Mouse (Mus musculus) forelimb bud, embryonic 11.5 days (tissue): ENCODE measurements around the gene Cenpf.

ENCODE experiments used
- DNase-seq: peaks from one replicate; pipeline ENCODE4 v3.0.0-alpha.2; 2012; ENCODE audit warnings: low read depth, low spot score

The Cenpf gene

DNA sequence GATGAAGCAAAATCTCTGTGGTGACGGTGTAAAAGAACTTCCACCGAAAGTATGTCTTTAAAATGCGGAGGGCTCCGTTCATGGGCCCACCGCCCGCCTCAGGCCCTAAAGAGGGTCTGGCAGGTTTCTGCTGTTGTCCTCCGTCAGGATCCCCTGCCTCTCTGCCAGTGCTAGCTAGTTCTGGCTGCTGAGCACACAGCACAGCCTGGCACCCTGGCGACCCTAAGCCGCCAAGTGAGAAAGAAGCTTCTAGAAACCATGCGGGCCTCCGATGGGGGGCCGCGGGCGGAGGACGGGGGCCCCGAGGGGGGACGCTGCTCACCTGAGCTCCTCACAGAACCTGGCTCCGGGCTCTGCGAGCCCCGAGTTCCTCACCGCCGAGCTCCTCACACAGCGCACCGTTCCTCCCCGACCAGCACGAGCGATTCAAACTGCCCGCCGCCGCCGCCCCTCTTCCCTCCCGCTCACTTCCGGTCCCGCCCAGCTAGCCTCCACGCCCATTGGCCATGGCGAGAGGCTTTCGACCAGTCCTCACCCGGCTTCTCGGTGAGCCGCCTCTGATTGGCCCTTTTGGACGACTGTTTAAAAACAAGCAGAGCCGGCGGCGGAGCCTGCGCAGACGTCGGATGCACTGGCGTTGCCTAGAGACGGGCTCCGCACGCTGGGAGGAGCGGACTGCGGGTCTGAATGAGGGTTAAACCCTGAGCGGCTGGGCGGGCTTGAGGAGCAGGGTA, at the start of gene Cenpf:
Cenpf (minus strand) TSS at position 433 of the 734 bp plus-strand sequence.
- peak; percentile 99 for DNase-seq

DNA sequence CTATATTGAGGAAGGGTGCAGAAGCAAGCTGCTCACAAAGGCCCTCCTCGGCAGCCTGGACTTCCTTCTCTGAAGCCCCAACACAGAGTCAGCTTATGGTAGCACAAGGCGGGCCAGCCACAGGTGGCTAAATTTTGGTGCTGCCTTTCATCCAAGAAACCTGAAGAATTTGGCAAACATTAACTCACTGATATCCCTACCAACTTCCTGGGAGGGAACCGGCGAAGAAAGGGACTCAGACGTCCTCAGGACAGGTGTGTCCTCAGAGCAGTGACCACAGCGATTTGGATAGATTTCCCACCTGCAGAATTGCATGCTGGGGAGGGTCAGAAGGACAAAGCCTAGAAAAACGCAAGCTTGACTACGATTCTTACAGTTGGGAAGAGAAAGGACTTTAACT, 44.3 kb upstream of the Cenpf start:
- DNase-seq, result no peak

DNA sequence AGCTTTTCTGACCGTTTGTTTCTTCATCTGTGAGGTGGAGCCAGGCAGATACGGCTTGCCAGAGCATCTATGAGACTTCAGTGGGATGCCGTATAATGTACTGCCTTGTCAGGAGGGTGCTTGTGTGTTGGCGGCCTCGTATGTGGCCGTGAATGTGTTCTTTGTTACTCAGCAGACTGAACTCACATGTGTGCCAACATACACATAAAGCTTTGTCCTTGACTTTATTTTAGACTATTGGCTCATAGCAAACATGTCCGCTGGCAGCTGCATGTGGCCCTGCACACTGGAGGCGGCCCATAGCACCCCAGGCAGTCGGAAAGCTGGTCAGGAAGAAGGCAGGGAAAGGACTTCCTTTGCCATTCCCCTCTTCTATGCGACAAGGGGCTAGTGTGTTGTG, 43.8 kb upstream of the Cenpf start:
- no peak for DNase-seq

DNA sequence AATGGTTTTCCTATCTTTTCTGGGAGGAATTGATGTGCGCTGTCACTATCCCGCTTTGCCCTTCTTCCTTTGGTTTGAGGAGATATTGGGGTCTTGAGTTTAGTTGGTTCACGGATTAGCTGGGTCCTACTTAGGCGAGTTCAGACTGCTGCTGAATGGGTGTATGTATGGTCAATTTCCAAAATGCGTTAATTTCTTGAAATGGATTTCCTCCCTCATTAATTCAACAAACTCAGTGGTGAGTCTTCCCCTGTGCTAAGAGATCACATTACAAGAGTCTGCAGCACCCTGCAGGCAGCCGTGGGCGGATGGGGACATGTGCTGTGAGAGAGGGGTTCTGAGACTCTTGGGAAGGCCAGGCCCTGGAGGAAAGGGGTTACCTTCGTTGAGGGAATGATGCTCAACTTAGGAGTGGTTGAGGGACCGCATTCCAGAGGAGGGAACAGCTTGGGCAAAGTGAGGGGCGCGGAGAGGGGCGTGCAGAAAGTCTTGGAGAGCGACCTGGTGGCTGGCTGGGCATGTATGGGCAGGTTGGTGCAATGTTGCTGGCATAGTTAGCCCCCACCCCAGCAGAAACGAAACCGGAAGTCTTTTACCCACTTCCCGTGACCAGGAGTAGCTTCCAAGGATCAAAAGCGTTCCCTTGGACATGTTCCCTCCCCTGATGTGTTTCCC, 41.4 kb upstream of the Cenpf start:
- no peak for DNase-seq

DNA sequence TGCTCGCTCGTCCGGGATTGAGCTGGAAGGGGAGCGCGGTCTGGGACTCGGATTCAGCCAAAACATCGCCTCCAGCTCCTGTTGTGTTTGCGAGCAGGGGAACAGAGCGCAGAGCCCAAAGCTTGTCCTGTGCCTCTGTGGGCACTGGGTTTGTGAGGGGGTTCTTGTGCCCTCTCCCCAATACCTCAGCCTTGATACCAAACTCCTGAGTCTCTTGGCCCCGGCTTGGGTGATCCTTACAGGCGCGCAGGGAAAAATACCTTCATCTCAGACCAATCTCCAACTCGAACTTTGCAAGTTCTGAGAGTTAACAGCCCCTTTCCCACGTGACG, 40.9 kb upstream of the Cenpf start:
- DNase-seq, result no peak

DNA sequence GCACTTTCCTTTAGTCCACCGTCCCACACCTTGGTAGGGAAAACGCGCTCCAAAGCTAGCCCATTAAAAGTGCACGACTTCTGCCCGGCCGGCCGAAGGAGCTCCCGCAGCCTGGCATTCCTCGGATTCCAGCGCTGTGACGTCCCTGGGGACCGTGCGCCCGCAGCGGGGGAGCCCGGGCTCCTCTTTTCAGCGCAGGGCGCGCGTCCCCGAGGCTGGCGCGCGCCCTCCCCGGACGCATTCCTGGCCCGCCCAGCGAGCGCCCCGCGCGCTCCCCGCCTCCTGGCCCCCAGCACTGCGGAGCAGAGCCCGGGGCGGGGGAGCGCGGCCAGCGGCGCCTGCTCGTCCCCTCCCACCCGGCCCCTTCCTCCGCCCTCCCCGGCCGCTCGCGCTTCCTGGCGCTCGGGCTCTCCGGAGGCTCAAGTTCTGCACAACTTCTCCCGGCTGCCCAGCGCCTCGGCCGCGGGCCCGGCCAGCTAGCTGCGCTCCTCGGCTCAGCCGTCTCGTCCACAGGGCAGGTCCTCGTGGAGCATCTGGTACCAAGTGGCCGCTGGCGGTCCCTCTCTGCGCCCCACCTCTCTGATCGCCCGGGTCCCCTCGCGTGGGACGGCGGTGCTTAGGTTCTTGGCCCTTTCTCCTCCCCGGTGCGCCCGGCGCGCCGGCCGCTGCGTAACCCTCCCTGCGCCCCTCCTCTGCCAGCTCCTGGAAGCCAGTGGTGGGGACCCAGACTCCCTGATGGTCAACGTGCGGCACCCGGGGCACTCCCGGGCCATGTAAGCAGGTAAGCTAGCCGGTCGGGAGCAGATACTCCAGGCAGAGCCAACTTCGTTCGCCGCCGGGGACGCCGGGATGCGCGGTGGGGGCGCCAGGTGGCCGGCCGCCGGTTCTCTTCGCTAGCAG, 40.2 kb upstream of the Cenpf start, which contains the start of gene Ptpn14:
Ptpn14 (plus strand) TSS at position 385 of the 900 bp plus-strand sequence.
- peak; percentile 91 for DNase-seq

DNA sequence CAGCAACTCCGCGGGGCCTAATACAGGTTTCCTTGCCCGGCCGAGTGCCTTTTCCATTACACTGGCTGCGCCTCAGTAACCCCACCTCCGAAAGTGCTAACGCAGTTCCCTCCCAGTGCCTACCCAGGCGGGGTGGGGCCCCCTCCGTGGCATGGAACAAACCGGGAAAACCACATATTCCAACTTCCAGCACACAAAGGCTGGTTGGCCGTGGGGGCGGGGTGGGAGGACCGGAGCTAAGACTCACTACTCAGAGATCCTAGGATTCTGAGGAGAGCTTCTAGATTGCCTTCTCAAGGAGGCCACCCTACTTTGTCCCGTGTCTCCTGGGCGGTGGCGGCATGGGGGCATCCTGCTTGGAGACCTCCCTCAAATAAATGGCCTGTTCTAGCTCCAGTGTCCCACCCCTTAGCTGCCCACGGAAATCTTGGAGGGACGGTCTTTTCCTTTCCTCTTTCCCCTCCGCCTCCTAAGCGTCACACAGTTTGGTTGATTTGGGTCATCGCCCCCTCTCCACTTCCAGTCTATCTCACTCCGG, 39.5 kb upstream of the Cenpf start:
- DNase-seq, result peak; percentile 66

DNA sequence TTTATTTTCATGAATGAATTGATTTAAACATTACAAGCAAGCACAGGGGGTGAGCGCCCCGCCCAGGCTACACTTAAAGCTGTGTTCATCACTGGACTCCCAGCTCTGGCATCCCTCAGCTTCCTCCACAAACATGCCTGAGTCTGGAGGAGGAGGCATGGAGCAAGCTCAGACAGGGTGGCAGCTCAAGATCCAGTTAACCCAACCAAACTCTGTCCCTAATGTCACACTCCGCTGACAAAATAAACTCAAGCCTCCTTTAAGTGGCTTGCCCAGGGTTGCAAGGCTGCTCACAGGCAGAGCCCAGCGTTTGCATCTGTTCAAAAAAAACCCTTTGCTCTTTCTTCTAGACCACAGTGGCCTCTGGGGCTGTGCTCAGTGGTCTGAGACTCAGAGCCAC, 38.2 kb upstream of the Cenpf start:
- DNase-seq, result no peak

DNA sequence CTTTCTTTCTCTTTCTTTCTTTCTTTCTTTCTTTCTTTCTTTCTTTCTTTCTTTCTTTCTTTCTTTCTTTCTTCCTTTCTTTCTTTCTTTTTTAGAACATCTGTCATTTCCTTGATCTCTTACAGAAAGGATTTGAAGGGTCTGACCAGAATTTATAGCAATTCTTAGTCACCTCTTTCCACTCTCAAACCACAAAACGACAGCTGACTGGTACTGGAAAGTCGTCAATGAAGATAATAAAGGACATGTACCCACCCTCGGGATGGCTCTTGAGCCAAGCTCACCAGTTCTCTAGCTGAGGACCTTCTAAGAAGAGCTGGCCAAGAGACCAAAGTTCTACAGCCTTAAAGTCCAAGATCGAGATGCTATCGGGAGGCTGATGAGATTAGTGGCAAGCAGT, 30.7 kb upstream of the Cenpf start:
- no peak for DNase-seq

DNA sequence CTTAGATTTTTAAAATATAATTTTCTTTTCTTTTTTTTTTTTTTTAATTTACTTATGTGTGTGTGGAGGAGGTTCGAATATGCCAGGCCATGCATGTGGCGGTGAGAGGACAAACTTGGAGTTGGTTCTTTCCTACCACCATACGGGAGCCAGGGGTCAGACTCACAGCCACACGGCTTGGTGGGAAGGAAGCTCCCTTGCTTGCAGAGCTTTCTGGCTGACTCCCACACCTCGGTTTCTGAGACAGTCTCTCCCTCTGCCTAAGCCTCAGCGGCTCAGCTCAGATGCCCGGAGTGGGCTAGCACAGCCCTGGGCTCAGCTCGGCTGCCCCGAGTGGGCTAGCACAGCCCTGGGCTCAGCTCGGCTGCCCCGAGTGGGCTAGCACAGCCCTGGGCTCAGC, 29.7 kb upstream of the Cenpf start:
- no peak for DNase-seq

DNA sequence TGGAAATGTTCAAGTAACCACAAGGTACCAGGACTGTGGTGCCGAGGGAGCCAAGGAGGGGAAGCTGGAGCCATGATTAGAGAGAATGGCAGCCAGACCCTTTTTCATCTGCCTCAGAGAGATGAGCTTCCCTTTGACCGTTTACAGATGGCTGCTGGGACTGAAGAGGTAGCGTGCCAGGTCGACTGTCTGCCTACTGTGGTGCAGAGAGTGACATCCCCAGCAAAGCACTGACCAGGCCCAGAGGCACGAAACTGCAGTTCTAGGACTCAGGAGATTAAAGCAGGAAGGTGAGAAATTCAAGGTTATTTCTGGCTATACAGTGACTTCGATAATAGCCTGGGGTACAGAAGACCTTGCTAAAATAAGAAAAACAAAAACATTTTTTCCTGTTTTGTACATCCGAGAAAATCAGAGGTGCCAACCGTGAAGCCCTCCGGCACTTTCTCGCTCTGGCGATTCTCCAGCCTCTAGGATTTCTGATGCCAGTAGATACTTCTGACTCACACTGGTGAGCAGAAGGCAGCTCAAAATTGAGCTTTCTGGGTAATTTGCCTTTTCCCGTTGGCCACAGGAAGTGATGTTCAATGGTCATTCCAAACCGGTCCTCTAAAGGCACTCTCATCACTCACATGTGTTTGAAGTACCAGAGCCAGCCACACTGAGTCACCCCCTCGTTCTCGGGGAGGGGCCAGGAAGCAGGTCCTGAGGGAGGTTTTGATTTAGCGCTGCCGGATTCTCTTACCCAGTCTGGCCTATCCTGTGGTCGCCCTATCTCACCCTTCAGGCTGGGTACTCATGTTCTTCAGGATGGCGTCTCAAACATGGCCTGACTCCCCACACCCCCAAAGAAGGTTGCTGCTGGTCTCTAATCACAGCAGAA, 28.3 kb upstream of the Cenpf start:
- DNase-seq, result no peak

DNA sequence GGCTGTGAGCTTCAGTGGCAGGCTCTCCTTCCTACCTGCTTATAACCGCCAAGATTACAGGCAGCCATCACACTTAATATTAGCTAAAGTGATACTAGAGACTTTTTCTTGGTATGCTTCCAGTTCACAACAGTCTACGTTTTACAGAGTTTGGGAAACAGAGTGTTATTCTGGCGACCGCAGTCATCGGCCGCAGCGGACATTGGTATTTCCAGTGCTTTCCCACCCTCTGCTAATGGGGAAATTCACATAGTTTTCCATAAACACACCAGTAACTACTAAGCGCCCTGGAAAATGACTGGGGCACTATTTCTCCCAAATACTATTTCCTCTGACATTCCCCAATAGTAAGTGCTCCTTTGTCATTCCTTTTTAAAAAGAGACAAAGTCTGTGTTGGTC, 21.1 kb upstream of the Cenpf start:
- DNase-seq, result no peak

DNA sequence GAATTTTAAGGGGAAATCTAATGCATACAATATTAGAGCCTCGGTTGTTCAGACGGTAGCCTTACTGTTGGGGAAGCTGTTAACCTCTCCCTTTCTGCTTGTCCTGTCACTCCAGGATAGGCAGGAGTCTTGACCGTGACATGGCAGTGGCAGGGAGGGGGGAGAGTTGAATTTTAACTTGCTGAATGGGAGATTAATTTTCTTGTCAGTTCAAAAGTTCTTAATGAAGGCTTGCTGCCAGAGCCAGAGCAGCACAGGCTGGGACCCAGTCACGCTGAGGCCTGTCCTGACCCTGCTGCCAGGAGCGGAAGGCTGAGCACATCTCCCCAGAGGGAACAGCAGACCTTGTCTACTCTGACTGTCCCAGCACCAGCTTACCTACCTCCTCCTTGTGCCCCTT, 19.5 kb upstream of the Cenpf start:
- no peak for DNase-seq

DNA sequence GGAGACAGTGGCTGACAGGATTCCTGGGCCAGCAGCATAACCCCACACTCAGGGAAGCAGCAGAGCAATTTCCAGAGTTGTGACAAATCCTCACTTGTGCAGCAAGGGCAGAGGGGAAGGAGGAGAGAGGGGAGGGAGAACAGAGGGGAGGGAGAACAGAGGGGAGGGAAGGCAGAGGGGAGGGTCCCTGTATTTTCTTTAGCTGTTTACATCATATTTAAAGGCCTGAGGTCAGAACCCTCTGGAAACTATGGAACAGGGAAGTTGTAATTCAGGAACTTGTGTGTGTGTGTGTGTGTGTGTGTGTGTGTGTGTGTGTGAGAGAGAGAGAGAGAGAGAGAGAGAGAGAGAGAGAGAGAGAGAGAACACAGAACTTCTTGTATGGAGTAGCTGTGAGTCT, 19.1 kb upstream of the Cenpf start:
- DNase-seq, result no peak

DNA sequence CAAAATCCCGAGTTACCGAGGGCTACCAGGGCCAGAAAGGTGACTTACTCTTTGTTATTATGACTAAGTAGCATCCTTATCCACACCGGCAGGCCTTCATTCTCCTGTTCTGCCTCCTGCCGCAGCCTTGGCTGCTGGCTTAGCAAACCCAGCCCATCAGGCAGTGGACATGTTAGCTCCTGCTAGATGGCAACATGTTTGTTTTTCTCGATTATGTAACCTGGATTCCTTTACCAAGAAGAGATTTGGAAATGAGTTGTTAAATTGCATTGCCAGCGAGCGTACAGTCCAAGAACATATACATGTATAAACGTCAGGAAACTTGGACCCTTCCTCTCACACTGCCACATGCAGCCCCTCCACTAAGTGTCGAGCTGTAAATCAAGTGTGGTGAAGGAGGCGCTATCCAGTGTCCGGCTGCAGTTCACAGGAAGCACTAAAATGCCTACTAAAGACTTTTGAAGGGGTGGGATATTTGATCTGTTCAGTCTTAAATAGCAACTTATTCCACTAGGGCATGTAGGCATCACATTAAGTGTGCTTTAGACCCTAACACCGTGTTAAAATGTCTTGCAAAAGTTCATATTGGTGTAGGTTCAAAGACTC, 18.3 kb upstream of the Cenpf start:
- DNase-seq, result no peak

DNA sequence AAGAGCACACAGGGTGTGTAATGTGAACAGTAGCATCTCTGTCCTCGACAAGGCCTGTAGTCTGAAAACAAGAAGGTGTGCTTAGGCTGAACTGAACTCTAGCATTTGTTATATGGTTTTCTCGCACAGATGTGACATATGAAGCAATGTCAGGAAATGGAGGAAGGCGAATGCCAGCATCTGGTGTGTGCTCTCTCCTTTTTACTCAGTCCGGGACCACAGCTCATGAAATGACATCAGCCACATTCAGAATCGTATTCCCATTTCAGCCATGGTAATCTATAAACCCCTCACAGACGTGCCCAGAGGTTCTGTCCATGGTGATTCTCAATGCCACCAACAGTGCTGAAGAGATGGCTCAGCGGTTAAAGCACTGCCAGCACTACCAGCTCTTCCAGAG, 15.7 kb upstream of the Cenpf start:
- DNase-seq, result no peak

DNA sequence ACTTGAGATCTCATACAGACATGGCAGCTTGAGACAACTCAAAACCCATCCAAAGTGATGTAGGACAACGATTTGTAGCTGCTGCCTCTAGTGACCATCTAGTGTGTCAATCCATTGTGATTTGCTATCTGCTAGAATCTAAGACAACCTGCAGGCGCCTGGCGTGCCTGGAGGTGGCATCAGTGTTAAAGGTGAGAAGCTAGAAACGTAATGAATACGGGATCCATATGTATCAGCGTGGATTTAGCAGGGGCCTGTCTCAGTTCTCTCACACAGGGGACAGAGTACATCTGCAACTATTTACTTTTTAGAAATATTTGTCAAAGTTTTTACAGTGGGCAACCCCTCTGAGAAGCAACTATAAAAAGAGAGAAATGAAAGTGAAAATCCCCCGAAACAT, 15.3 kb upstream of the Cenpf start:
- DNase-seq, result no peak

DNA sequence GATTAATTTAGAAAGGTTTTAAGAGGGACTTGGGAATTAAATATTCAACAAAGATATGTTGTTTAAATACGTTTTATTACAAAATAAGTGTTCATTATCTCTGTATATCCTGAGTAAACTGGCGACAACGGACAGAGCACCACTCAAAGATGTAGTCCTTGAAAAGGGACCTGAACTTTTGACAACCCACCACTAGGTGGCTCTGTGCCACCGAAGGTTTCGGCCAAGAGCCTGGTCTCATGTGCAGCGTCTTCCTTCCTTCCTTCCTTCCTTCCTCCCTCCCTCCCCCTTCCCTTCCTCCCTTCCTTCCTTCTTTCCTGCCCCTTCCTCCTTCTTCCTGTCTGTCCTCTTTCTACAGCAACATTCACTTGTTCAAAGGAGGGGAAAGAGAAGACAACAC, 13.1 kb upstream of the Cenpf start:
- DNase-seq, result peak; percentile 80

DNA sequence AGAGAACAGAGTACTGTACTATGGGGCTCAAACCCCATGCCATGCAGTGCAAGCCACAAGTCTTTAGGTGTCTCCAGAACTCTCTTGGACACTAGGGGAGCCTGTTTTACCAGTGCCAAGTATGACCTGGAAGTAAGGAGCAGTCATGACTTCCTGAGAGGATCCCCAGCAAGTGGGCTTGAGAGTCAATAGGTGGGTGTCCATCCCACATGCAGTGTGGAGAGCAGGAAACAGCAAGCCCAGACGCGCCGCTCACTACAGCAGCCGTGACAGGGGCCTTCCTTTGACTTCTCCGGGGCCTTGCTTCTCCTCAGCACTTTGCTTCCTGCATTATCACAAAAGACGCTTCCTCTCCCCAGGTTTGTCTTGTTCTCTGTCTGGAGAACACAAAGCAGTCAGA, 12.3 kb upstream of the Cenpf start:
- no peak for DNase-seq

DNA sequence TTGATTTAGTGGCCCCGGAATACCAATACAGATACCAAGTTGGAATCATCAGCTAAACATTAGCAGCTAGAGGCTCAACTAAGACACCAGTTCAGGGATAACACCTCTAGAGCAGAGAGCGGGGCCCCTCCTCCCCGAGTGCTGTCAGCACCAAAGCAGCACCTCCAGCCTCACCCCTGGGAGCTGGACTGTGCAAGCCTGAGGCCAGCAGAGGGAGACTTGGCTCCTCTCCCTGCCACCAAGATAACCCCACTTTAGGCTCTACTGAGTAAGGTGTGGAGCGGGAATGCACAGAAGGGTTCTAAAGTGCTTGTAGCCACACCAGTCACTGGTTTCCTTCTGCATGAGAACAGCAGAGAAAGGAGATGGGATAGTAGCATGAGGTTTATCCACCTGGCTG, 10.5 kb upstream of the Cenpf start:
- no peak for DNase-seq

DNA sequence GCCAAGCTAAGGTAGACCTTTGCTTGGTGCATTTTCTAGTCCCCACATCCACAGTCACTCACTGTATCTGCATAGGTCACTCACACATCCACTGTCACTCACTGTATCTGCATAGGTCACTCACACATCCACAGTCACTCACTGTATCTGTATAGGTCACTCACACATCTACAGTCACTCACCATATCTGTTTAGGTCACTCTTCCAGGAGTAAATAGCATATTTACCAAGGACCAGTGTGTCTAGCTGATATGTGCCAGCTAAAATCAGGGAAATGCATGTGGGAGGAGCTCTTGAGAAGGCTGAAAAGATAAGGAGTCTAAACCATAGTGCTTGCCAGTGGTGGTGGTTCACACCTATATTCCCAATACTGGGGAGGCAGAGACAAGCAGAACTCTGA, 7.4 kb upstream of the Cenpf start:
- DNase-seq, result no peak
